Mouse (Mus musculus) liver, embryonic 14.5 days (tissue): Measurements from ENCODE around the gene Sec62. TPM values are rescaled to one million over a fixed set of nuclear protein-coding genes. Genes with fewer than 3 reads are reported as not detected.

Source experiments
- ATAC-seq: fragments of 200-750 bp; cut with Nextera tagmentation; 2 replicates; pipeline ENCODE4 v1.8.0; 2017; ENCODE audit warnings: moderate number of reproducible peaks, mild to moderate bottlenecking, moderate library complexity; ENCODE audit not compliant: insufficient read depth
- DNase-seq, 3 experiments: peaks; one replicate each; pipeline ENCODE4 v3.0.0-alpha.2; 2012 to 2013; ENCODE audit warnings: low read depth in 3 of 3, low spot score in 3 of 3
- H3K27ac ChIP-seq: fragments of 300-500 bp; sonication (generic); 2 replicates; pipeline ENCODE4 v1.5.1; 2014; ENCODE audit warnings: moderate library complexity, mild to moderate bottlenecking, control low read depth, inconsistent platforms
- H3K27me3 ChIP-seq: fragments of 300-500 bp; sonication (generic); 2 replicates; pipeline ENCODE4 v1.6.1; 2014; ENCODE audit warnings: mild to moderate bottlenecking, low read length, moderate library complexity; ENCODE audit not compliant: control insufficient read depth, insufficient read depth
- H3K36me3 ChIP-seq: fragments of 300-500 bp; sonication (generic); replicated peaks from 2 replicates; pipeline ENCODE4 v1.6.1; 2014; ENCODE audit warnings: low read depth; ENCODE audit not compliant: control insufficient read depth, insufficient read depth
- H3K4me1 ChIP-seq, 2 experiments: fragments of 200-500 bp in 1 of 2; fragments of 300-500 bp in 1 of 2; sonication (generic) in 1 of 2; replicated peaks; 2 replicates each; pipeline ENCODE4 v1.6.1; 2012 to 2014; ENCODE audit warnings: antibody characterized with exemption in 1 of 2, inconsistent platforms in 1 of 2, low read length in 1 of 2; ENCODE audit not compliant: control insufficient read depth in 2 of 2, insufficient read depth in 2 of 2
- H3K4me2 ChIP-seq: fragments of 300-500 bp; sonication (generic); 2 replicates; pipeline ENCODE4 v1.6.1; 2014; ENCODE audit warnings: low read depth, mild to moderate bottlenecking, control low read depth, moderate library complexity
- H3K4me3 ChIP-seq, 2 experiments: fragments of 200-500 bp in 1 of 2; fragments of 300-500 bp in 1 of 2; sonication (generic) in 1 of 2; 2 replicates each; pipeline ENCODE4 v1.5.1; 2012 to 2014; ENCODE audit warnings: low read depth in 2 of 2, low read length in 2 of 2, mild to moderate bottlenecking in 2 of 2, control low read depth in 1 of 2, inconsistent platforms in 1 of 2, moderate library complexity in 1 of 2; ENCODE audit not compliant: insufficient read depth in 1 of 2
- H3K9ac ChIP-seq: fragments of 300-500 bp; sonication (generic); replicated peaks from 2 replicates; pipeline ENCODE4 v1.6.1; 2014; ENCODE audit warnings: mild to moderate bottlenecking, control low read depth, moderate library complexity
- H3K9me3 ChIP-seq: fragments of 300-500 bp; sonication (generic); 2 replicates; pipeline ENCODE4 v1.6.1; 2016; ENCODE audit warnings: low read length, mixed read lengths; ENCODE audit not compliant: control insufficient read depth
- CTCF ChIP-seq: IDR thresholded peaks from 2 replicates; pipeline ENCODE4 v1.5.1; 2016; ENCODE audit warnings: antibody characterized with exemption, low read depth, control low read depth
- EP300 ChIP-seq: IDR thresholded peaks from 2 replicates; pipeline ENCODE4 v1.6.1; 2016; ENCODE audit warnings: antibody characterized with exemption, low read depth
- WGBS: fragments of 180-500 bp; shearing (Covaris S2); extraction: QIAGEN DNeasy Blood & Tissue Kit; methylation state at CpG from one replicate; pipeline ENCODE4 v1.1.7; 2014; ENCODE audit not compliant: insufficient replicate concordance; 5-methylcytosine and 5-hydroxymethylcytosine counted together
- polyA plus RNA-seq, 2 experiments: library from polyadenylated mRNA; depleted of rRNA in 1 of 2; stranded (reverse) in 1 of 2; unstranded in 1 of 2; fragments of >200 nt; fragmentation: Nextera tagmentation in 1 of 2; extraction: Ambion mirVana in 1 of 2; gene quantifications; 2 replicates each; pipeline versions ENCODE4 v1.2.1 to v1.2.3; 2012 to 2014

Sec62 gene
- polyA plus RNA-seq, 2 experiments, result 24.4 to 57.8 TPM

GRCm38 (mm10) chr3:30826069-30826468 lies 33.4 kb downstream of the Sec62 start:
- Histone ChIP-seq H3K36me3 (peaks cover 8% of the 10 kb centered on the region), H3K27ac (no peak overlapping the region), H3K27me3 (no peaks in the 10 kb centered on the region), H3K9me3 (no peaks in the 10 kb centered on the region), H3K9ac (no peak overlapping the region), H3K4me1 (no peaks in the 10 kb centered on the region), H3K4me2 (no peak overlapping the region), H3K4me3 (no peak overlapping the region)
- 77% methylated on average over 5 of the region's 5 CpGs for WGBS
- DNase-seq, result no peak
- TF ChIP-seq EP300 (no peak), CTCF (no peak)
- ATAC-seq, result no peak

- H3K9me3 ChIP-seq, result no peaks in the 10 kb centered on the region
- H3K36me3 ChIP-seq, result no peaks in the 10 kb centered on the region
- ATAC-seq (no peak), DNase-seq (no peak)
- H3K4me1 ChIP-seq, result no peaks in the 10 kb centered on the region; a peak in 1 of 4 replicates
- H3K4me3 ChIP-seq, result no peak overlapping the region
- H3K4me2 ChIP-seq, result no peak overlapping the region
- H3K27ac ChIP-seq, result no peak overlapping the region
- WGBS, result 54% methylated on average over 15 of the region's 15 CpGs
- no peaks in the 10 kb centered on the region for H3K27me3 ChIP-seq
- TF ChIP-seq EP300 (no peak), CTCF (no peak)
- H3K9ac ChIP-seq, result no peak overlapping the region
Observed at GRCm38 (mm10) chr3:30831848-30832606, 39.4 kb downstream of the Sec62 start.

DNA sequence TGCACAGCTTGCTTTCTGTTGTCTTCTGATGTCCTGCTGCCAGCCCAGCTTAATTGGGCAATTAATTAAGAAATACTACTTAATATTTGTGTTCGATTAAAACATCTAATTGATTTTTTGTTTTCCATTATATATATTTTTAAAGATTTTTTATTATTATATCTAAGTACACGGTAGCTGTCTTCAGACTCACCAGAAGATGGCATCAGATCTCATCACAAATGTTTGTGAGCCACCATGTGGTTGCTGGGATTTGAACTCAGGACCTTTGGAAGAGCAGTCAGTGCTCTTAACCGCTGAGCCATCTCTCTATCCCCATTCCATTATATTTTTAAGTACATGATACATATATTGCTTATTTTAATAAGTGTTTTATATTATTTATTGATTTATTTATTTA lies 40.6 kb downstream of the Sec62 start:
- H3K4me2 ChIP-seq, result no peak overlapping the region
- no peak for TF ChIP-seq CTCF
- TF ChIP-seq EP300, result no peak
- ATAC-seq (no peak), DNase-seq (no peak)
- no peak overlapping the region for H3K4me3 ChIP-seq
- no peaks in the 10 kb centered on the region; a peak in 1 of 4 replicates for H3K4me1 ChIP-seq
- WGBS, result 51% methylated on average over 3 of the region's 3 CpGs
- no peak overlapping the region for H3K9ac ChIP-seq
- H3K27me3 ChIP-seq, result no peaks in the 10 kb centered on the region
- no peaks in the 10 kb centered on the region for H3K36me3 ChIP-seq
- H3K9me3 ChIP-seq, result no peaks in the 10 kb centered on the region
- H3K27ac ChIP-seq, result no peak overlapping the region

GRCm38 (mm10) chr3:30845755-30846154 lies 53.1 kb downstream of the Sec62 start:
- H3K27ac ChIP-seq, result no peak overlapping the region
- no peaks in the 10 kb centered on the region for H3K9me3 ChIP-seq
- H3K9ac ChIP-seq, result no peak overlapping the region
- WGBS, result 63% methylated on average over 2 of the region's 2 CpGs
- H3K36me3 ChIP-seq, result no peaks in the 10 kb centered on the region
- H3K27me3 ChIP-seq, result no peaks in the 10 kb centered on the region
- DNase-seq (no peak), ATAC-seq (no peak)
- H3K4me2 ChIP-seq, result no peak overlapping the region
- no peak overlapping the region for H3K4me3 ChIP-seq
- TF ChIP-seq CTCF (no peak), EP300 (no peak)
- no peaks in the 10 kb centered on the region for H3K4me1 ChIP-seq

DNA sequence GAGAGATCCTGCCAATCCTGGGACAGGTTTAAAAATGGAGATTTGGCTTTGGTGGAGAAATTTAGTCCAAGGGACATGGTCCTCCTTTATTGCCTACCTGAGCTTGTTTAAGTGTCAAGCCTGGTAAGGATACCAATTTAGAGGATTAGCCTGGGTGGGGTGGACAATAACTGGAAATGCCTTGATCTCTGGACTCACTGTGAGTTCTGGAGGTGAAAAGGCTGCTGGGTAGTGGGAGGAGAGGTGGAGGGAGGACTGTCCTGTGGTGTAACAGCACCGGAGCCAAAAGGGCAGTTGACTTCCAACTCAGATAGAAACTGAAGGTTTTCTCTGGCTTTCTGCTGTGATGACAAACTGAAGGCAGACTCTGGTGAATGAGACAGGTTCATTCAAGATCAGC lies 54.7 kb downstream of the Sec62 start:
- no peak for DNase-seq
- Histone ChIP-seq H3K9me3 (no peaks in the 10 kb centered on the region), H3K4me2 (no peak overlapping the region), H3K27me3 (no peaks in the 10 kb centered on the region), H3K36me3 (no peaks in the 10 kb centered on the region), H3K4me3 (no peak overlapping the region), H3K4me1 (no peaks in the 10 kb centered on the region), H3K9ac (no peak overlapping the region), H3K27ac (no peak overlapping the region)
- TF ChIP-seq CTCF, result no peak
- TF ChIP-seq EP300, result no peak
- WGBS, result 54% methylated on average over 1 of the region's 1 CpGs
- ATAC-seq, result no peak
